Mouse (Mus musculus) midbrain, embryonic 13.5 days (tissue): ENCODE data around the gene Gpatch8. TPM values are rescaled to one million over a fixed set of nuclear protein-coding genes. Genes with fewer than 3 reads are reported as not detected.
A peak's percentile ranks its signal among the peaks of the same experiment; 100 is the strongest.

ENCODE experiments used
- ATAC-seq: fragments of 200-750 bp; cut with Nextera tagmentation; 2 replicates; pipeline ENCODE4 v1.8.0; 2017; ENCODE audit warnings: mild to moderate bottlenecking, moderate TSS enrichment, moderate library complexity
- H3K27ac ChIP-seq: fragments of 300-500 bp; sonication (generic); 2 replicates; pipeline ENCODE4 v1.5.1; 2015; ENCODE audit warnings: inconsistent platforms, mild to moderate bottlenecking, moderate library complexity
- H3K27me3 ChIP-seq: fragments of 300-500 bp; sonication (generic); 2 replicates; pipeline ENCODE4 v1.6.1; 2015; ENCODE audit warnings: mild to moderate bottlenecking, inconsistent platforms
- H3K36me3 ChIP-seq: fragments of 300-500 bp; sonication (generic); 2 replicates; pipeline ENCODE4 v1.6.1; 2015; ENCODE audit warnings: mild to moderate bottlenecking, inconsistent platforms
- H3K4me1 ChIP-seq: fragments of 300-500 bp; sonication (generic); replicated peaks from 2 replicates; pipeline ENCODE4 v1.6.1; 2015; ENCODE audit warnings: inconsistent platforms
- H3K4me2 ChIP-seq: fragments of 300-500 bp; sonication (generic); replicated peaks from 2 replicates; pipeline ENCODE4 v1.6.1; 2015; ENCODE audit warnings: moderate library complexity, mild to moderate bottlenecking, inconsistent platforms
- H3K4me3 ChIP-seq: fragments of 300-500 bp; sonication (generic); replicated peaks from 2 replicates; pipeline ENCODE4 v1.5.1; 2015; ENCODE audit warnings: mild to moderate bottlenecking, inconsistent platforms
- H3K9ac ChIP-seq: fragments of 300-500 bp; sonication (generic); replicated peaks from 2 replicates; pipeline ENCODE4 v1.6.1; 2015; ENCODE audit warnings: mild to moderate bottlenecking, inconsistent platforms
- H3K9me3 ChIP-seq: fragments of 300-500 bp; sonication (generic); 2 replicates; pipeline ENCODE4 v1.6.1; 2016; ENCODE audit warnings: mild to moderate bottlenecking, inconsistent platforms
- WGBS: fragments of 180-500 bp; shearing (Covaris S2); methylation state at CpG from one replicate; pipeline ENCODE4 v1.1.7; 2015; 5-methylcytosine and 5-hydroxymethylcytosine counted together
- polyA plus RNA-seq: library from polyadenylated mRNA; unstranded; fragments of >200 nt; fragmentation: Nextera tagmentation; extraction: Ambion mirVana; gene quantifications from 2 replicates; pipeline ENCODE4 v1.2.1, GENCODE M21; 2015

Gpatch8 gene
- polyA plus RNA-seq, 1 experiment from 2014 or later = 84.5 TPM

- Histone ChIP-seq H3K9ac (no peak overlapping the region), H3K4me2 (no peak overlapping the region), H3K27me3 (peaks cover 12% of the 10 kb centered on the region), H3K27ac (no peak overlapping the region), H3K4me3 (no peak overlapping the region), H3K36me3 (peaks cover 61% of the 10 kb centered on the region), H3K9me3 (no peaks in the 10 kb centered on the region), H3K4me1 (peaks cover 52% of the 10 kb centered on the region)
- no peak for ATAC-seq
- 92% methylated on average over 11 of the region's 11 CpGs for WGBS
Observed at GRCm38 (mm10) chr11:102434816-102435705, 121.1 kb downstream of the Gpatch8 start.

- ATAC-seq = peak; percentile 51
- Histone ChIP-seq H3K9me3 (no peaks in the 10 kb centered on the region), H3K27me3 (peaks cover 7% of the 10 kb centered on the region; the same call in 1 of the 2 replicates), H3K4me2 (no peak overlapping the region), H3K9ac (no peak overlapping the region), H3K4me3 (no peak overlapping the region), H3K4me1 (peaks cover 59% of the 10 kb centered on the region), H3K27ac (no peak overlapping the region), H3K36me3 (peaks cover 55% of the 10 kb centered on the region)
- 6% methylated on average over 7 of the region's 7 CpGs for WGBS
Observed at GRCm38 (mm10) chr11:102434406-102434805, 121.8 kb downstream of the Gpatch8 start.

- no peak overlapping the region for H3K27ac ChIP-seq
- WGBS = 89% methylated on average over 7 of the region's 7 CpGs
- no peak overlapping the region for H3K4me3 ChIP-seq
- no peaks in the 10 kb centered on the region for H3K9me3 ChIP-seq
- H3K4me1 ChIP-seq = peaks cover 55% of the 10 kb centered on the region
- ATAC-seq = no peak
- no peak overlapping the region for H3K4me2 ChIP-seq
- no peak overlapping the region; the same call in 1 of the 2 replicates for H3K9ac ChIP-seq
- H3K27me3 ChIP-seq = peaks cover 7% of the 10 kb centered on the region; the same call in 1 of the 2 replicates
- peaks cover 49% of the 10 kb centered on the region for H3K36me3 ChIP-seq
Observed at GRCm38 (mm10) chr11:102433866-102434265, 122.3 kb downstream of the Gpatch8 start.

- H3K4me1 ChIP-seq = peaks cover 45% of the 10 kb centered on the region
- no peak overlapping the region for H3K9ac ChIP-seq
- H3K36me3 ChIP-seq = peaks cover 40% of the 10 kb centered on the region
- H3K27me3 ChIP-seq = peaks cover 9% of the 10 kb centered on the region; the same call in 1 of the 2 replicates
- no peak overlapping the region for H3K27ac ChIP-seq
- no peak overlapping the region for H3K4me3 ChIP-seq
- 89% methylated on average over 6 of the region's 6 CpGs for WGBS
- ATAC-seq = no peak
- no peaks in the 10 kb centered on the region for H3K9me3 ChIP-seq
- H3K4me2 ChIP-seq = no peak overlapping the region
Observed at GRCm38 (mm10) chr11:102432896-102433295, 123.3 kb downstream of the Gpatch8 start.

GRCm38 (mm10) chr11:102432115-102432843, 123.9 kb downstream of the Gpatch8 start:
- no peak overlapping the region for H3K9ac ChIP-seq
- no peak overlapping the region for H3K27ac ChIP-seq
- no peaks in the 10 kb centered on the region for H3K9me3 ChIP-seq
- ATAC-seq = no peak
- no peak overlapping the region for H3K4me2 ChIP-seq
- H3K4me1 ChIP-seq = peaks cover 39% of the 10 kb centered on the region
- peaks cover 34% of the 10 kb centered on the region for H3K36me3 ChIP-seq
- peaks cover 9% of the 10 kb centered on the region; the same call in 1 of the 2 replicates for H3K27me3 ChIP-seq
- no peak overlapping the region for H3K4me3 ChIP-seq
- 65% methylated on average over 16 of the region's 16 CpGs for WGBS

GRCm38 (mm10) chr11:102431728-102432114, 124.5 kb downstream of the Gpatch8 start:
- H3K4me2 ChIP-seq = no peak overlapping the region
- no peaks in the 10 kb centered on the region for H3K9me3 ChIP-seq
- H3K9ac ChIP-seq = no peak overlapping the region
- H3K27me3 ChIP-seq = peaks cover 9% of the 10 kb centered on the region; the same call in 1 of the 2 replicates
- 88% methylated on average over 3 of the region's 3 CpGs for WGBS
- H3K4me3 ChIP-seq = no peak overlapping the region
- peaks cover 30% of the 10 kb centered on the region for H3K36me3 ChIP-seq
- H3K4me1 ChIP-seq = peaks cover 34% of the 10 kb centered on the region
- no peak for ATAC-seq
- H3K27ac ChIP-seq = no peak overlapping the region

GRCm38 (mm10) chr11:102431018-102431645, 125.1 kb downstream of the Gpatch8 start:
- peaks cover 32% of the 10 kb centered on the region for H3K4me1 ChIP-seq
- H3K36me3 ChIP-seq = peaks cover 24% of the 10 kb centered on the region
- H3K4me3 ChIP-seq = peak overlapping the region; percentile 57
- no peaks in the 10 kb centered on the region for H3K9me3 ChIP-seq
- H3K27me3 ChIP-seq = peaks cover 9% of the 10 kb centered on the region; the same call in 1 of the 2 replicates
- under 1% methylated on average over 7 of the region's 7 CpGs for WGBS
- peak overlapping the region; percentile 94 for H3K4me2 ChIP-seq
- H3K9ac ChIP-seq = peak overlapping the region; percentile 69
- peak overlapping the region; percentile 73 for H3K27ac ChIP-seq
- peak; percentile 58; the same call in 1 of the 2 replicates for ATAC-seq

- H3K27ac ChIP-seq = peak within 1 kb of the TSS; percentile 73
- H3K9me3 ChIP-seq = no peaks in the 10 kb centered on the region
- H3K4me3 ChIP-seq = peak within 1 kb of the TSS; percentile 57
- WGBS = under 1% methylated on average over 29 of the region's 29 CpGs
- H3K4me1 ChIP-seq = peaks cover 27% of the 10 kb centered on the region
- peak; percentile 87 for ATAC-seq
- H3K9ac ChIP-seq = peak within 1 kb of the TSS; percentile 69
- H3K4me2 ChIP-seq = peak within 1 kb of the TSS; percentile 94
- H3K27me3 ChIP-seq = peaks cover 9% of the 10 kb centered on the region; the same call in 1 of the 2 replicates
- peaks cover 16% of the 10 kb centered on the region for H3K36me3 ChIP-seq
Observed at GRCm38 (mm10) chr11:102430121-102431017, 125.8 kb downstream of the Gpatch8 start, which contains the start of gene Grn. Gene Grn, plus strand, starts transcription at chr11:102430315.

GRCm38 (mm10) chr11:102429551-102429950, 126.6 kb downstream of the Gpatch8 start:
- H3K36me3 ChIP-seq = peaks cover 8% of the 10 kb centered on the region
- H3K4me3 ChIP-seq = peak overlapping the region; percentile 57
- H3K4me1 ChIP-seq = peaks cover 27% of the 10 kb centered on the region
- WGBS = 53% methylated on average over 3 of the region's 3 CpGs
- peaks cover 9% of the 10 kb centered on the region; the same call in 1 of the 2 replicates for H3K27me3 ChIP-seq
- no peak overlapping the region for H3K27ac ChIP-seq
- H3K9me3 ChIP-seq = no peaks in the 10 kb centered on the region
- no peak for ATAC-seq
- peak overlapping the region; percentile 37; the same call in 1 of the 2 replicates for H3K9ac ChIP-seq
- H3K4me2 ChIP-seq = peak overlapping the region; percentile 94

GRCm38 (mm10) chr11:102428981-102429540, 127.1 kb downstream of the Gpatch8 start:
- H3K4me3 ChIP-seq = no peak overlapping the region
- WGBS = 71% methylated on average over 8 of the region's 8 CpGs
- H3K4me2 ChIP-seq = peak overlapping the region; percentile 94
- H3K9ac ChIP-seq = no peak overlapping the region
- H3K27ac ChIP-seq = no peak overlapping the region
- no peaks in the 10 kb centered on the region for H3K9me3 ChIP-seq
- H3K27me3 ChIP-seq = peaks cover 9% of the 10 kb centered on the region; the same call in 1 of the 2 replicates
- no peak for ATAC-seq
- peaks cover 24% of the 10 kb centered on the region for H3K4me1 ChIP-seq
- peaks cover 8% of the 10 kb centered on the region; the same call in 1 of the 2 replicates for H3K36me3 ChIP-seq
